Mouse (Mus musculus): ENCODE results near the gene Wdr60.

DNA sequence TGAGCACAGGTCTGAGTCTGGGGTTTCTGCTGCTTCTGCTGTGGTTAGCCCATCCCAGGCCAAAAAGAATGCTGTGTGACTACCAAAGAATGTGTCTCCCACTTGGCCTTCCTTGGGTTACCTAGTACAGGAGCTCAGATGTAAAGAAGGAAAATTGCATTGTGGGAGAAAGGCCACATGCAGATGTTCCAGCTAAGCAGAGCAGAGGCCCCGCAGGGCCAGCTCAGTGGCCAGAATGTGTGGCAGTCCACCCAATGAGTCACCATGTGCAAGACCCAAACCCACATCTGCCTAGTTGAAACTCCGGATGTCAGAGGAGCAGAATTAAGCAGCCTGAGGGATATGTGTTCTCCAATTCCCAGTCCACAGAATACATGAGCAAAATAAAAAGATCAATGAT lies 4.5 kb downstream of the Wdr60 start:
- TF ChIP-seq CTCF (IDR thresholded peaks at IDR 0.05; ENCODE audit: low read depth, low read length) (no peak), TAL1 (conservative IDR thresholded peaks at IDR 0.05; ENCODE audit: low read depth, low read length) (no peak), GATA1 (IDR thresholded peaks at IDR 0.05; ENCODE audit: borderline replicate concordance, low read length) (no peak)
